Mouse (Mus musculus) intestine, embryonic 14.5 days (tissue): ENCODE results near the gene Selenom. TPM values are rescaled to one million over a fixed set of nuclear protein-coding genes. Genes with fewer than 3 reads are reported as not detected.

Experiments used
- ATAC-seq: fragments of 200-750 bp; cut with Nextera tagmentation; replicated peaks from 2 replicates; pipeline ENCODE4 v1.8.0; 2017; ENCODE audit warnings: low read depth, moderate number of reproducible peaks, moderate TSS enrichment, moderate library complexity; ENCODE audit not compliant: low FRiP score, low TSS enrichment
- DNase-seq: peaks from one replicate; pipeline ENCODE4 v3.0.0-alpha.2; 2018; ENCODE audit warnings: low spot score
- H3K27ac ChIP-seq: fragments of 300-500 bp; sonication (generic); 2 replicates; pipeline ENCODE4 v1.5.1; 2014; ENCODE audit warnings: low read depth, mild to moderate bottlenecking, control low read depth
- H3K27me3 ChIP-seq: fragments of 300-500 bp; sonication (generic); replicated peaks from 2 replicates; pipeline ENCODE4 v1.6.1; 2014; ENCODE audit warnings: low read length, control low read depth; ENCODE audit not compliant: control insufficient read depth, insufficient read depth
- H3K36me3 ChIP-seq: fragments of 300-500 bp; sonication (generic); 2 replicates; pipeline ENCODE4 v1.6.1; 2014; ENCODE audit warnings: low read length, control low read depth; ENCODE audit not compliant: control insufficient read depth, insufficient read depth
- H3K4me1 ChIP-seq: fragments of 300-500 bp; sonication (generic); replicated peaks from 2 replicates; pipeline ENCODE4 v1.6.1; 2014; ENCODE audit warnings: low read length, control low read depth, mixed read lengths; ENCODE audit not compliant: control insufficient read depth, insufficient read depth
- H3K4me2 ChIP-seq: fragments of 300-500 bp; sonication (generic); 2 replicates; pipeline ENCODE4 v1.6.1; 2014; ENCODE audit warnings: low read length
- H3K4me3 ChIP-seq: fragments of 300-500 bp; sonication (generic); 2 replicates; pipeline ENCODE4 v1.5.1; 2014; ENCODE audit warnings: low read depth, low read length, control low read depth, mixed read lengths
- H3K9ac ChIP-seq: fragments of 300-500 bp; sonication (generic); 2 replicates; pipeline ENCODE4 v1.6.1; 2014; ENCODE audit warnings: mild to moderate bottlenecking, low read length
- H3K9me3 ChIP-seq: fragments of 300-500 bp; sonication (generic); 2 replicates; pipeline ENCODE4 v1.6.1; 2016; ENCODE audit warnings: low read length, control low read depth; ENCODE audit not compliant: control insufficient read depth
- WGBS: fragments of 180-500 bp; shearing (Covaris S2); extraction: QIAGEN DNeasy Blood & Tissue Kit; methylation state at CpG from one replicate; pipeline ENCODE4 v1.1.7; 2014; 5-methylcytosine and 5-hydroxymethylcytosine counted together
- polyA plus RNA-seq: library from polyadenylated mRNA; unstranded; fragments of >200 nt; fragmentation: Nextera tagmentation; extraction: Ambion mirVana; gene quantifications from 2 replicates; pipeline ENCODE4 v1.2.1, GENCODE M21; 2014

The Selenom gene
- polyA plus RNA-seq, 1 experiment from 2014 or later, result 160 TPM

DNA sequence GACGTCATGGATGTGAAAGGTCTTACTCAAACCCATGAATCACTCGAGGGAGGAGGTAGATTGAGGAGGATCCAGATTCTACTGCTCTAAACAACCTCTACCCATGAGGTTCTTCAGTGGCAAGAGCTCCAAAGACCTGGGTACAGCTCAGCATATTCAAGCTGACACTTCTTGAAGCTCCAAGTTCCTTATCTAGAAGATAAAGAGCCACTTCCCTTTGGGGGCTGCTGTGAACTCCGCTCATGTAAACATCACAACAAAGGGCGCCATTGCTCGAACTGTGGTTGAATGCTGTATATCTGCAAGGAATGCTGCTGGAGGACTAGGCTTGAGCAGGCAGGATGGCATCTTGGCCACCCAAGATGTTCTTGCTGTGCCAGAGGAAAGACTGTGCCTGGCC lies 25.4 kb upstream of the Selenom start:
- H3K4me2 ChIP-seq, result no peak overlapping the region
- no peak for DNase-seq
- ATAC-seq, result no peak
- no peak overlapping the region for H3K27ac ChIP-seq
- H3K9me3 ChIP-seq, result no peaks in the 10 kb centered on the region
- no peak overlapping the region for H3K9ac ChIP-seq
- no peaks in the 10 kb centered on the region for H3K36me3 ChIP-seq
- 68% methylated on average over 5 of the region's 5 CpGs for WGBS
- 0 out of 2 replicates have a peak, but pooled peaks cover 3% of the 10 kb centered on the region for H3K4me1 ChIP-seq
- no peak overlapping the region for H3K4me3 ChIP-seq
- no peaks in the 10 kb centered on the region for H3K27me3 ChIP-seq

DNA sequence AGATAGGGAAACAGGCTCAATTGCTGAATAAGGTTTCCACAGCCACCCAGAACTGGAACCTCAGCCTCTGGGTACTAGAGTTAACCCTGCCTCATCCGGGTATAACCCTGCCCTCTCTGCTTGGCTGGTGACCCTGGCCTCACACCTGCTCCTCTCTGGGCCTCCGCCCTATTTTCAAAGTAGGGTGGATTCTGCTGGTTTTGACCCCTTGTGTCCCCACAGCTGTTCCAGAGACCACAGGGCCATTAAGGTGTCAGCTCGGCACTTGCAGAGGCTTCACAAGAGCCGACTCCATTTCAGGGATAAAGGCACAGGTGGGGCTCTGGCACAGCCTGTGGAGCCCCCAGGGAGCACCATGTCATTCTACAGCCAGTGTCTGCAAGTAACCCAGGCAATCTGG lies 21.7 kb upstream of the Selenom start:
- DNase-seq (no peak), ATAC-seq (no peak)
- Histone ChIP-seq H3K4me2 (no peak overlapping the region), H3K9me3 (no peaks in the 10 kb centered on the region), H3K27ac (no peak overlapping the region), H3K36me3 (no peaks in the 10 kb centered on the region), H3K4me3 (no peak overlapping the region), H3K4me1 (no peaks in the 10 kb centered on the region), H3K9ac (no peak overlapping the region), H3K27me3 (no peaks in the 10 kb centered on the region)
- WGBS, result 71% methylated on average over 4 of the region's 4 CpGs

DNA sequence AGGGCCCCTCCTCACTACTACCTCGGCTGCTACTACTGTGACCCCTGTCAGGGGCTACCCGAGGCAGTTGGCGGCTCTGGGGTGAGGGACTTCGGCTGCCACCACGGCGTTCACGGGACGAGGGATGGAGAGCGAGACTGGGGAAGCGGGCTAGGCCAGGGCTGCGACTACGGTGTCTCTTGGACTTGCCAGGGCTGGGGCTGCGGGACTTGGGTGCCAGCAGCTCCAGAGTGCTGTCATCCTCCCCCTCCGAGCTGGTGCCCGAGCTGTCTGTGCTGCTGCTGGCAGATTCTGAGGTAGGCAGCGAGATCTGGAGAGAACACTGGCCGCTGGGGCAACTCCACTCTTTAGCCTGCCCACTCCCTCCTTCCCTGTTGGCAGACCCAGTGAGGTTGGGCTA lies 19.6 kb upstream of the Selenom start:
- H3K4me3 ChIP-seq, result no peak overlapping the region
- no peak for ATAC-seq
- no peaks in the 10 kb centered on the region for H3K9me3 ChIP-seq
- no peak for DNase-seq
- no peak overlapping the region for H3K4me2 ChIP-seq
- 83% methylated on average over 17 of the region's 17 CpGs for WGBS
- no peaks in the 10 kb centered on the region for H3K36me3 ChIP-seq
- no peak overlapping the region for H3K9ac ChIP-seq
- H3K27ac ChIP-seq, result no peak overlapping the region
- H3K27me3 ChIP-seq, result no peaks in the 10 kb centered on the region
- no peaks in the 10 kb centered on the region for H3K4me1 ChIP-seq

DNA sequence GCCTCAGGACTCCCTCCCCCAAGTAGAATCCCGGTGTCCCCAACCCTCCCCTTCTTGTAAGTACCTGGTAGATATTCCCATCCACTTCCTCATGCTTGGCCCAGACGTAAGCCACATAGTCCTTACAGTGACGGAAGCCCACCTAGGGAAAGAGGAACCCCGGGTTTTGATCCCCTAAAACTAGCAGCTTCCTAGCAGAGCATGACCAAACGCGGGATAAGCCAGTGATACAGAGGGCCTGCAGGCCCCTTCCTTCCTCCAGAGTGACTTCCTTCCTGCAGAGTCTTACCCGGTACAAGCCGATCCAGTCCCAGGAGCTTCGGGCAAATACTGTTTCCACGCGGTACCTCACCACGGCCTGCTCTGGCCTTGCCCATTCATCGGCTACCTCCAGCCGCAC lies 19.0 kb upstream of the Selenom start:
- 90% methylated on average over 14 of the region's 14 CpGs for WGBS

DNA sequence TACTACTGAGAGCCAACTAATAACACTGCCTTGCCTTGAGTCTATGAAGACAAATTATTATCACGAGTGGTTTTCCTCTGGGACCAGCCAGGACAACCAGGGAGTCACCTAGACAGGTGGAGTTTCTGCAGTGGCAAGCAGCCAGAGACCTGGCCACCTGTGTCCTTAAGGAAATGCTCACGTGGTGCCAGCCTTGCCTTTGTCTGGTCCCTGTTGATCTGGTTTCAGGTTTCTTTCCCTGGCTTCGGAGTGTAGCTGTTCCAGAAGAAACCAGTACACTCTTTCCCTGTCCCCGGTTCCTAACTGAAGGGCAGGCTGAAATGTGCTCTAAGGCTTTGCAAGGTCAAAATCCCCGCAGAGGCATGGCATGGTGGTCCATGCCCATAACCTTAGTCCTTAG lies 17.7 kb upstream of the Selenom start:
- Histone ChIP-seq H3K9me3 (no peaks in the 10 kb centered on the region), H3K36me3 (no peaks in the 10 kb centered on the region), H3K4me3 (no peak overlapping the region), H3K27ac (no peak overlapping the region), H3K9ac (no peak overlapping the region), H3K4me2 (no peak overlapping the region), H3K4me1 (no peaks in the 10 kb centered on the region), H3K27me3 (no peaks in the 10 kb centered on the region)
- WGBS, result 57% methylated on average over 5 of the region's 5 CpGs
- DNase-seq (no peak), ATAC-seq (no peak)

More for the DNA sequence above, 19.0 kb upstream of the Selenom start:
- H3K4me1 ChIP-seq, result no peaks in the 10 kb centered on the region
- DNase-seq (no peak), ATAC-seq (no peak)
- no peak overlapping the region for H3K9ac ChIP-seq
- H3K27ac ChIP-seq, result no peak overlapping the region
- no peaks in the 10 kb centered on the region for H3K9me3 ChIP-seq
- H3K4me3 ChIP-seq, result no peak overlapping the region
- no peak overlapping the region for H3K4me2 ChIP-seq
- no peaks in the 10 kb centered on the region for H3K36me3 ChIP-seq
- no peaks in the 10 kb centered on the region for H3K27me3 ChIP-seq

DNA sequence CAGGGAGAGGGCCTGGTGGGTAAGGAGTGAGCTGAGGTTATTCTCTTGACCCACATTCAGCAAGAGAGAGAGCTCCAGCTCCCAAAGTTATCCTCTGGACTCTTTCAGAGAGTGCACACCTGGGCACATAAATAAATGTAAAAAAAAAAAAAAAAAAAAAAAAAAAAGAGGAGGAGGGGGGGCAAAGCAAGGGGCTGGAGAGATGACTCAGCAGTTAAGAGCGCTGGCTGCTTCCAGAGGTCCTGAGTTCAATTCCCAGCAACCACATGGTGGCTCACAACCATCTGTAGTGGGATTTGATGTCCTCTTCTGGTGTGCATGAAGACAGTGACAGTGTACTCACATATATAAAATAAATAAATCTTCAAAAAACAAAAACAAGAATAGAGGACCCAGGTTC lies 17.2 kb upstream of the Selenom start:
- Histone ChIP-seq H3K27ac (no peak overlapping the region), H3K9me3 (no peaks in the 10 kb centered on the region), H3K4me2 (no peak overlapping the region), H3K4me3 (no peak overlapping the region), H3K27me3 (no peaks in the 10 kb centered on the region), H3K4me1 (no peaks in the 10 kb centered on the region), H3K9ac (no peak overlapping the region), H3K36me3 (no peaks in the 10 kb centered on the region)
- ATAC-seq, result no peak
- DNase-seq, result no peak
- WGBS, result 93% methylated on average over 1 of the region's 1 CpGs

DNA sequence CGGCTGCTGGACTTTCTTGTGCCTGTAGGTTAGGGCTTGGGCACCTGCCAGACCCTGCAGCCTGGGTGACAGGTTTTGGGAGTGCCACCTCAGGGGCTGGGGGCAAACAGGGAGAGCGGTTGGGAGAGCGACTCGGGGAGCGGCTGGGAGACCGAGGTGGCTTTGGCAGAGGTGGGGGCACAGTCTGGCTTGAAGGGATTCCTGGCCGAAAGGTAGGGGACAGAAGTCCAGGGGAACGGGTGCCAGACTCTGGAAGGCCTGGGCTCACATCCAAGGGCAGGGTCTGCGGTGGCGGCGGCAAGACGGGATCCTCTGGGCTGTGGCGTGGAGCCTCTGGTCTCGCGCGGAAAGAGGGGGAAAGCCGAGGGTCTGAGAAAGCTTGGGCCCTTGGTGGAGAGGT lies 12.4 kb upstream of the Selenom start:
- Histone ChIP-seq H3K4me1 (no peaks in the 10 kb centered on the region), H3K36me3 (no peaks in the 10 kb centered on the region), H3K27me3 (no peaks in the 10 kb centered on the region), H3K9ac (no peak overlapping the region), H3K4me3 (no peak overlapping the region), H3K4me2 (no peak overlapping the region), H3K9me3 (no peaks in the 10 kb centered on the region), H3K27ac (no peak overlapping the region)
- no peak for ATAC-seq
- no peak for DNase-seq
- WGBS, result 78% methylated on average over 17 of the region's 17 CpGs

DNA sequence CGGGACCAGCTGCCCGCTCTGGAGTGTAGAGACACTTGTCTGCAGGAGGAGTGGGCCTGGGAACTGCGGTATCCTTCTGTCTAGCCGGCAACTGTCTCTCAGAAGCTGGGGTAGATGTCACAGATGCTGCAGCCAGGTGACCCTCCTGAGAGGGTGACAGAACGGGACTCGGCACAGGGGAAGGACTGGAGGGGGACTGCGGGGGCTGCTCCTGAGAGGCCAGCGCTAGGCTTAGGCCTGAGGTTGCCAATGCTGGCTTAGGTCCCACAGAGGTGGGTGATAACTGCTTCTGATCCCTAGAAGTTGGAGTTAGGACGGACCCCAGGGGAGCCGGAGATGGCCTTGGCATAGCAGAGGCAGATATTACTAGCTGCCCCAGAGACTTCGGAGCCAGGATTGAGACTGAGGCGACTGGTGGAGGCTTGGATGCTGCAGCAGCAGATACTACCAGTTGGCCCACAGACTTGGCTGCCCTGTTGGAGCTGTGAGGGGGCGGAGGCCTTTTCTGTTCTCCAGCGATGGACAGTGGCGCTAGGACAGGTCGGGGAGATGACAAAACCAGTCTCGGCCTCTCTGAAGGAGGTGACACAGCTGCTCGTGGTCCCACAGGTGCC lies 11.9 kb upstream of the Selenom start:
- WGBS, result 79% methylated on average over 18 of the region's 18 CpGs
- no peaks in the 10 kb centered on the region for H3K27me3 ChIP-seq
- no peak overlapping the region for H3K9ac ChIP-seq
- no peak overlapping the region for H3K27ac ChIP-seq
- H3K4me2 ChIP-seq, result no peak overlapping the region
- H3K36me3 ChIP-seq, result no peaks in the 10 kb centered on the region
- H3K4me3 ChIP-seq, result no peak overlapping the region
- ATAC-seq, result no peak
- no peaks in the 10 kb centered on the region for H3K4me1 ChIP-seq
- H3K9me3 ChIP-seq, result no peaks in the 10 kb centered on the region
- DNase-seq, result no peak
